ENCODE assay signal across 17 mouse cellular contexts in genomic region chr8:120018379-120018778, GRCm38 (mm10). TPM values are rescaled to one million over a fixed set of nuclear protein-coding genes. Genes with fewer than 3 reads are reported as not detected.
"Had no signal": no experiment of that assay in that cellular context is flagged by ENCODE, and none has a peak within 500 bp of the region (broad histone marks: within the 10 kb centered on the region; RNA-seq: fewer than 3 reads in every experiment).

No protein-coding gene starts in this region.

- H3K9me3 ChIP-seq: lung, embryonic 15.5 days; midbrain, embryonic 15.5 days; neural tube, embryonic 12.5 days; stomach, embryonic 15.5 days had no signal

- H3K9ac ChIP-seq: liver, postnatal 0 days; lung, embryonic 15.5 days; midbrain, embryonic 15.5 days; neural tube, embryonic 12.5 days; stomach, embryonic 15.5 days had no signal

- H3K4me3 ChIP-seq: lung, embryonic 15.5 days; megakaryocyte, embryonic 14.5 days; midbrain, embryonic 15.5 days; neural tube, embryonic 12.5 days; stomach, embryonic 15.5 days had no signal

- H3K4me1 ChIP-seq: neural tube, embryonic 12.5 days had no signal

- H3K4me2 ChIP-seq: lung, embryonic 15.5 days; midbrain, embryonic 15.5 days; neural tube, embryonic 12.5 days; stomach, embryonic 15.5 days had no signal

- H3K36me3 ChIP-seq: lung, embryonic 15.5 days; midbrain, embryonic 15.5 days; neural tube, embryonic 12.5 days; stomach, embryonic 15.5 days had no signal

- ATAC-seq: liver, postnatal 0 days; lung, postnatal 0 days; midbrain, embryonic 15.5 days had no signal

- DNase-seq: liver, postnatal 0 days; lung, adult 2 months; lung, postnatal 14 days; lung, postnatal 36 days; right cerebral cortex, postnatal 14 days; thymus, adult 2 months; thymus, postnatal 25 days; thymus, postnatal 4 days had no signal

- H3K27ac ChIP-seq: lung, embryonic 15.5 days; macrophage; midbrain, embryonic 15.5 days; neural tube, embryonic 12.5 days; stomach, embryonic 15.5 days; stomach, postnatal 0 days had no signal

- H3K27me3 ChIP-seq: lung, embryonic 15.5 days; midbrain, embryonic 15.5 days; stomach, embryonic 15.5 days had no signal

RNA-seq across cellular contexts. Expression of gene Crispld2, which starts 26.1 kb away (rescaled TPM):
- total RNA-seq: monocyte, adult 5-6 weeks had no signal
